Mouse (Mus musculus): ENCODE measurements around the gene AV320801.
"Not testable (repeated sequence)": the region's sequence is repeated elsewhere in the genome, so short reads cannot be mapped to it uniquely, and the experiment has no call there.

Gene AV320801

DNA sequence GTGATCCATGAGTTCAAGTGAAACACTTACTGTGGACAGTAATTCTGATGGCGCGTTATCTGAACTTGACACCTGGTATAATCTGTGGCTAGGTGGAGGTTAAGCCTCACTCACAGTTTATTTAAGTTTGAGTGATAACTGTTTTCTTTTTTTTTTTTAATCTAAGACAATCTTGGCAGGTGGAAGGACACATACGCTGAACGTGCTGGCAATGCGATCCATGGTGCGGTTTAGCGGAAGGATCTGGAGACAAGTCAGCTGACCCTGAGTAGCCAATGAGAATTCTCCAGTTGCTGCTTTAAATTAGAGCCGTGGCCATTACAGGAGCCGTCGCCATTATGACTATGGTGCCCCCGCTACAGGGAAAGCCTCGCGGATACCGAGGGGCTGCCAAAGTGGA lies at the start of gene AV320801:
TSS of gene AV320801 (plus strand) at position 301 of the 400 bp plus-strand sequence.
- DNase-seq (ENCODE audit: low read depth, low spot score): not testable (repeated sequence)

DNA sequence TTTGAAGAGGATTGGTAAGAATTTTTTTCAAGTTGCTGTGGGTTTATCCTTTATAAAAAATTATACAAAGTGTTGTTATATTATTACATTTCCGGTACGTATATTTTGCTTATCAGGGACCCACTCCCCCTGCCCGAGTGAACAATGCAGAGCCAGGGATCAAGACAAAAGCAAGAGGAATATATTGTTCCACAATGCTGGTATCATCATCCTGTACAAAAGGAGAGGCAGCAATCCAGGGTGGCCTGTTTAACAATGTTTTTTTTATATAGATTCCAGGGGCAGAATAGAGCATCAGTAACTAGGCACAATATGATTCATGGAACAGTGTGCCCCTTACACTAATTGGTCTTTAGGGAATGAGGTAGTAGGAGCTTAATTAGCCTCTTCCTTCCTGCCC lies 30.2 kb upstream of the AV320801 start:
- not testable (repeated sequence) for DNase-seq (ENCODE audit: low read depth, low spot score)

DNA sequence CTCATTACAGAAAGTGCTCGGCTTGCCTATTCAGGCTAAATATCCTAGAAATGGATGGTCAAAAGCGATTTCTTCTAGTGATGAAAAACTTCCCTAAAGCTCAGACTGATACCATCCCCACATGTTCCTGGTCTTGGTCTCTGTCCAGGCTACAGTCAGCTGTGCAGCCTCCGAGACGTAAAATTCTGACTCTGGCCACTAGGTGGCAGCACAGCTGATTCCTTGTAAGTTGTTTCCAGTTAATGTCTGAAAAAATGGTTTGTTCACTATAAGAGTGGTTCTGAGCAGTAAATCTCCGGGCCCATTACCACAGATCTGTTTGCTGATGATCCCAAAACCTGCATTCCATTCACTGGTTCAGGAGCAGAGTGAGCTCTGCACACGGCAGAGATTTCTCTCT lies 12.5 kb upstream of the AV320801 start:
- DNase-seq (ENCODE audit: low read depth, low spot score): not testable (repeated sequence)

DNA sequence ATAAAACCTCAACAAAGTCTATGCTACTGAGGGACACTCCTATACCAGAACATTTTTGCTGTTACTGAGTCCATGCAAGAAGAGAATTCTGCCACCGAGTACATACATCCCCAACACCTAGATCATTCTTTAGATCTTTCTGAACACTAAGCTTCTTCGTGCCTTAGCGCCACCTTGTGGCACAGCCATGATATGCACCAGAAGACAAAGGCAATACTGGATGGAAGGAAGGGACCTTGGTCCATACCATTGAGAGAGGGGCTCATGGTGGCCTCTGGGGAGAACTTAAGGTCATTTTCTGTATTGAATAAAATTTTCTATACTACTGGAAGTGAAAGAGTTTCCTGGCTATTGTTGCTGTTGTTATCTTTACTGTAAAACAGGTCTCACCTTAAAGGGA lies 11.2 kb upstream of the AV320801 start:
- DNase-seq (ENCODE audit: low read depth, low spot score): not testable (repeated sequence)

Measured in skeletal muscle tissue, adult 2 months (tissue).